Mouse (Mus musculus): ENCODE measurements around the gene Dgki.

Dgki gene

DNA sequence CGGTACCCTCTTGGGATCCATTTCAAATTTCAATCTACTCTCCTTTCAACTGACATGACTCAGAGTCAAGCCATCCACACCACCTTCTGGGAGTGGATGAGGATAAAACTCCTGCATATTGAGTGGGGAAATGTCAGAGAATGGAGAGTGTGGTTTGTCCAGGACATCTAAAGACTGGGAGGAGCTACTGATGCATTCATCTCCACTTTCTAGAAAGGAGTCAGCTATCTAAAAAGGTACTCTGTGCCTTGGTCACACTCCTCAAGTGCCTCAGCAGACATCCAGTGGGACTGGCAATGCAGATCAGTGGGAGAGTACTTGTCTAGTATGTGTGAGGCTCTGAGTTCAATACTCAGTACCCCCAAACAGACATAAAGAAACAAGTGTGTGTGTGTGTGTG, 145.9 kb downstream of the Dgki start:
- TF ChIP-seq GATA4 (IDR thresholded peaks at IDR 0.05; ENCODE audit: insufficient replicate concordance, low read length) = no peak

DNA sequence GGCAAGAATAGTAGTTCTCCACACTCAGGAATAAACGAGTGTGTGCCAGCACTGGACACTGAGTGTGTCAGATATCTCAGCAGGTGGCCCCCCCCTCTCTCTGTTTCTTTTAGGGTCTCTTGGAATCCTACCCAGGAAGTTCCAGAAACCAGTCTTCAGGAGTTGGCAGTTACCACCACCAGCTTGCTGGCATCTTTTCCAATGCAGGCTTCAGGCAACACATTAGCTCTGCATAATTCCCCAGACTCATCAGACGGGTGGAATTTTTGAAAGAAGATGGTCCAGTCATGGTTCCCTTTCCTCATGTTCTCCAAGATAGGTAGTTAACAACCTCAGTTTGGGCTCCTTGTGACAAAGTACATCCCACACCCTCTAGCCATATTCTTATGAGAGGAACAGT, 149.5 kb downstream of the Dgki start:
- TF ChIP-seq GATA4 (IDR thresholded peaks at IDR 0.05; ENCODE audit: insufficient replicate concordance, low read length) = no peak

DNA sequence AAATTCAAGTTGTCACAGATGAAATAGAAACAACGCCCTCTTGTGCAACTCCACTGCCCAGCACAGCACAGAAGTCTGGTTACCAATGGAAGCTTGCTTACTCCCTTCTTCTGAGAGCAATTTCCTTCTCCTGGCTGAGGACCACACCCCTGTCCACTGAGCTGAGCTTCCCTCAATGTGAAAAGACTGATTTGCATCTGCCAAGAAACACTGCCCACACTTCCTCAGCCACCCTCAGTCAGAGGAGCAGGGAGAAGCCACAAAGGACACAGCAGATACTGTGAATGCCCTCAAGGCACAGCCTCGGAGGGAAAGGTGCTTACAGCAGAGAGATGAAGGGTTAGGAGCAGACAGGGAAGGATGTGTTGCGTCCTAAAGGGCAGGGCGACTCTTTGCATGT, 149.9 kb downstream of the Dgki start:
- no peak for TF ChIP-seq GATA4 (IDR thresholded peaks at IDR 0.05; ENCODE audit: insufficient replicate concordance, low read length)

DNA sequence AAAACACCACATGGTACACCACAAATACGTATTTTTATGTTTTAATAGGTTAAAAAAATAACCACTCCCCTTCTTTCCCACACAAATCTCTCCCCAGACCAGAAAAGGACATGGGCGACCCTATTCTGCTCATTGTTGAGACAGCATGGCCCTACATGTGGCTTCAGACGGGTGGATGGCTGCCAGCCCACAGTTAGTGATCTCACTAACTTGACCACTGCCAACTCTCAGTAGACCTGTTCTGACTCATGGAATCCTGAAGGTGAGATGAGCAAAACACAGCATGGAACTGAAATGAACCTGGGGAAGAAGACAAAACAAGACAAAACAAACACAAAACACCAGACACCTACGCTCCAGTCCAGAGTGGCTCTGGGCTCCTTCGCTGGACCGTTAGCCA, 150.8 kb downstream of the Dgki start:
- TF ChIP-seq GATA4 (IDR thresholded peaks at IDR 0.05; ENCODE audit: insufficient replicate concordance, low read length) = no peak

DNA sequence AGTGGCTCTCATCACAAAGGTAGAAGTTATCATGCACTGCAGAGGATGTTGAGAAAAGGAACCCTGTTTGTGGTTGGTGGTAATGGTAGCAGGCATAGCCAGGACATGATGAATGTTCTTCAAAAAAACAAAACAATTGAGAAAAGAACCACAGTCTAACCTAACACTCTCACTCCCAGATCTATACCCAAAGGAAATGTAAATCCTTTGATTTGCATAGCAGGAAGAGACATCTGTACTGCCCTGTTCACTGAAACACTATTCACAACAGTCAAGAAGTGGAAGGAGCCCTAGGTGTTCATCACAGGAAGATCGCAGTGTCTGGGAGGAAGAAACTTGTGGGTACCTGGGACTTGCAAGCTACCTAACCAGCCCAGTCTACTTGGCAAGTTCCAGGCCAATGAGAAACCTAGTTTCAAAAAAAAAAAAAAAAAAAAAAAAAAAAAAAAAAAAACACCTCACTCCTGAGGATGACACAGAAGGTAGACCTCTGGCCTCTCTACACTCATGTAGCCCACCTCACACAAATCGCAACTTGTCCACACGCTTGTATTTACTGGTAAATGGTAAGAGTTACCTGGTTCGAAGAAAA, 152.5 kb downstream of the Dgki start:
- TF ChIP-seq GATA4 (IDR thresholded peaks at IDR 0.05; ENCODE audit: insufficient replicate concordance, low read length) = no peak

DNA sequence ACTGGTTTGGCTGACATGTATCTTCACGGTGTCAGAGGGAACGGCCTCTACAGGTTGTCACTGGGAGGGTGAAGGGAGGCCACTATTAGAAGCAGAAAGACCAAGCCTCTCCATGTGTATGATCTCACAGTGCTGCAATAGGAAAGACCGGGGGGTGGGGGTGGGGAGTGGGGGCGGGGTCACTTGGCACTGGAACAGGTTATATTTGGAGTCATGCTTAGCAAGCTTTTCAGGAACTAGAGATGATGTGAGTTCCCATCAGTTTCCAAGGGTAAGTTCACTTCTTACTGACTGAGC, 156.2 kb downstream of the Dgki start:
- no peak for TF ChIP-seq GATA4 (IDR thresholded peaks at IDR 0.05; ENCODE audit: insufficient replicate concordance, low read length)

DNA sequence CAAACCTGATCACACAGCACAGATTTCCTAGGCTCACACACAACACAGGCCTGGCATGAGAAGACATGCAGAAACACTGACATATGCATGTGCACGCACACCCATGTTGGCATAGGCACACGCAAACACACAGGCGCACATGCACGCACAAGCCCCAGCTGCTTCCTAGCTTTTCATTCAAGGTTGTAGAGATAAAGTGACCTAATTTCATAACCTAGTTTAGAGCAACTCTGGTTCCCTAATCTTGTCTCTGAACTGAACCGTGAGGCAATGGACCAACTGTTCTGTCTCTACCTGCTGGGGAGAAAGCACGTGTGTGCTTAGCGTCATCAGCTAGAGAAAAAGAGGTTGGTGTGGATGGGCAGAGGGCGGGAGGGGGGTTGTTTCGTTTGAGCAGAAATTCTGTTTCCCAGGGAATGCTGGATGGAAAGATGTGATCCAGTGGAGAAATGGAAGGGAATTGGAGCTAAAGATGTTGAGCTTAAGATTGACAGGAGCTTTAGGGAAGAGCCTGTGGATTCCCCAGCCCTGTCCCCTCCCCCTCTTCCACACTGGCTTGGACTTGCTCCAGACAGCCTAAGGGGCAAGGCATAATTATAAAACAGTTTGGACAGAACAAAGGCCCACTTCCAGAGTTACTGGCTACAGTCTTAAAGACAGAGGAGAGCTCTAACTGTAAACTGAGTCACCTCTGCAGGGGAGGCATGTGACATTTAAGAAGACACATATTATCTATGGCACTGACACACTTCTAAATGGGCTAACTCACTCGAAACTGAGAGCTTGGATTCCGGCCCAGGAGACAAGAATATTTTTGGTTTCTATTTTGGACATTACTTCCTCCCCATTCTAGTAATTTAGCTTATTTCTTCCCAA, 156.8 kb downstream of the Dgki start:
- TF ChIP-seq GATA4 (IDR thresholded peaks at IDR 0.05; ENCODE audit: insufficient replicate concordance, low read length) = no peak

DNA sequence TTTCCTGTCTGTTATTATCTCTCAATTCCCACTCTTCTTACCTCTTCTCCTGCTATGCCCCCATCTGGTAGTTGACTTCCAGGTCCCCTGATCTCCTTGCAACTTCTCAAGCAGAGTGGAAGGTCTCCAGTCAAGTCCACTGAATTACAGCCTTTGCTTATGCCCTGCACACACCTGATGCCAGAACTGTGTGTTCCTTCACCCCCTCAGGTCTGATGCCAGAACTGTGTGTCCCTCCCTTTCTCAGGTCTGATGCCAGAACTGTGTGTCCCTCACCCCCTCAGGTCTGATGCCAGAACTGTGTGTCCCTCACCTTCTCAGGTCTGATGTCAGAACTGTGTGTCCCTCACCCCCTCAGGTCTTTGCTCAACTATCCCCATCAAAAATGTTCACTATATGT, 161.2 kb downstream of the Dgki start:
- no peak for TF ChIP-seq GATA4 (IDR thresholded peaks at IDR 0.05; ENCODE audit: insufficient replicate concordance, low read length)

DNA sequence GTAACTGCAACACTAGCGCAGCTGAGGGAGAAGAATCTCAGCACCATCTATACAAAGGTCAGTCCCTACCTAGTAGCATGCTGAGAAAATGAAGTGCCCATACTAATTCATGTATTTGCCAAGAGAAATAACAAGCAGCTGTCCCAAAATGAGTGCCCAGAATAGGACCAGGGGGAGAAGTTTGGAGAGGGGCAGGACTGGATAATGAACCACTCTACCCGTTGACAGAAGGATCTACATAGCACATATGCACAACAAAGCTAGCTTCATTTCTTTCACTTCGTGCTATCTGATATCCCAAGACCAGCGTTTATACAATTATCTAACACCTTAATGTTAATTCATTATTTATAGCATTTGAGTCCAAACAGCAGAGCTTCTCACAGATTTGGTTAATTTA, 168.7 kb downstream of the Dgki start:
- TF ChIP-seq GATA4 (IDR thresholded peaks at IDR 0.05; ENCODE audit: insufficient replicate concordance, low read length) = no peak

DNA sequence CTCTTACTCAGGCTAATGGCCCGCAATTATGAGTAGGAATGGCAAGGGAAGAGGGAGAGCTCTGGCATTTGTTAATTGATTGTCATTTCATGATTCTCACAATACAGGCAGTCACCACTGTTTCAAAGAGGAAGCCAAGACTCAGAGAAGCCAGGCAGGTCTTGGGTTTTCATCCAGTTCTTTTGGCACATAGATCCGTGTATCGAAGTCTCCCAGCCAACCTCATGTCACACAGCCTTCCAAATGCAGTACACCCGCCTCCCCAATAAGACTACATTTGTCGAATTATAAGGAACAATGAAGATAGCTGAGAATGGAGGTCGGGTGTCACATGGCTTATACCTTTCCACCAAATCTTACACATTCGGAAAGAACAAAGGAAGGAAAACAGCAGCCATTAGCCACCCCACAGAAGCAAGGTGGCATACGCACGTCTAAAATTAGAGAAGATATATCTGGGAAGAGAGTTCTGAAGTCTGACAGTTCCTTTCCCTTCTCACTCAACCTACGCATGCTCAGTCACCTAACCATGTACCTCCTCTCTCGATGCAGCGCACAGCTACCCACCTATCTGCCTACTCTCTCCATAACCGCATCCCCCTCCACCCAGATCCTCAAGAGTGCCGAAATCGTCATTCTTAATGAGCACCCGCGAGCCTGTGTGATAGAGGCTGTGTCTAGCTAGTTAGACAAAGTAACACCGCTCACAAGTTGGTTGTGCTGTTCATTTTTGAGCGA, 179.4 kb downstream of the Dgki start:
- TF ChIP-seq GATA4 (IDR thresholded peaks at IDR 0.05; ENCODE audit: insufficient replicate concordance, low read length) = no peak

DNA sequence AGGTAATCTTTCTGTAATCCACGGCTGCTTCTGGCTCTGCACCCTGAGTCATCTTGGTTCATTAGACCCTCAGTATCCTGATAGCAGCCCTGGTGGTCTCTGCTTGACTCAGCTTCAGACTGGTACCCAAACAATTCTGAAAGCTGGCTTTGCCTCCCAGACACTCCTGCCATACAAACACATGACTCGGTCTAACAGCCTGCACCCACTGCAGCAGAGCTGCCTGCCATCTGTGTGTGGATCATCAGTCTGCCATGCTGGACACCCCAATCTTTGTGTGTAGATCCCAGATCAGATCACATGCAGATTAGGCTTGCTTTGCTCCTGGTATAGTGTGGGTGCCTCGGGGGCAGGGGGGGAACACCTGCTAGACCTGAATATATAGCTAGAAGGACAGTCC, 180.8 kb downstream of the Dgki start:
- TF ChIP-seq GATA4 (IDR thresholded peaks at IDR 0.05; ENCODE audit: insufficient replicate concordance, low read length) = no peak

DNA sequence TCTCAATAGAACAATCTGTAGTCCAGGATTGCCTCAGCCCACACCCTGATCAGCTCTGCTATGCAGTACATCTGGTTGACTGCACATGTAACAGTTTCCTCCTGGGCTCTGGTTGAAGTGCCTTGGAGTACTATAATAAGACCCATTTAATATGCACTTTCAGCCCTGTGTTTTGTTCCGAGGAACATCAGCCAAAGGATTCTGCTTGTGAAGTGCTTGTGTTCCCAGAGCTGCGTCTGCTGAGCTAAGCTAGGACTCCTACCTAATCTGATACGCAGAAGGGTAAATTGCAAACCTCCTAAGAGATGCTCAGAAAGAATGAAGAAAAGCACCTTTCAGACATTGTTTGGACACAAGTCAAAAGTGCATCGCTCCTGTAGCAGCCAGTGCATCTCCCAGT, 186.9 kb downstream of the Dgki start:
- no peak for TF ChIP-seq GATA4 (IDR thresholded peaks at IDR 0.05; ENCODE audit: insufficient replicate concordance, low read length)

DNA sequence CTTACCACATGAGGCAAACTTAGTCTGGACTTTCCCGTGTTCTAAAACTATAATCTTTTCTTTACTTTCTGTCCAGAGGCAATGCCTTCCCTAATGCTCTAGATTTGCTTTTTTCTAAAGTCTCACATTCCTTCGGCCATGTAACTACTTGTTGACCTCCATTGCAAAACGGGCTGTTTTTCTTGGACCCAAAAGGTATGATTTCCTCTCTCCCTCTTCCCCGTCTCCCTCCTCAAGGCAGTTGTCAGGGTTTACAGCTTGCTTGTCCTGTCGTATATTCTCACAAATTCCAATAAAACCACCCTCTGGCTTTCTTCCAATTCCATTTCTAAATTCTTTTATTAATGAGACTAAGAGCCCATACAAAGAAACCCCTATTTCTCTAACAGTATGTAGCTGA, 199.6 kb downstream of the Dgki start:
- no peak for TF ChIP-seq GATA4 (IDR thresholded peaks at IDR 0.05; ENCODE audit: insufficient replicate concordance, low read length)

DNA sequence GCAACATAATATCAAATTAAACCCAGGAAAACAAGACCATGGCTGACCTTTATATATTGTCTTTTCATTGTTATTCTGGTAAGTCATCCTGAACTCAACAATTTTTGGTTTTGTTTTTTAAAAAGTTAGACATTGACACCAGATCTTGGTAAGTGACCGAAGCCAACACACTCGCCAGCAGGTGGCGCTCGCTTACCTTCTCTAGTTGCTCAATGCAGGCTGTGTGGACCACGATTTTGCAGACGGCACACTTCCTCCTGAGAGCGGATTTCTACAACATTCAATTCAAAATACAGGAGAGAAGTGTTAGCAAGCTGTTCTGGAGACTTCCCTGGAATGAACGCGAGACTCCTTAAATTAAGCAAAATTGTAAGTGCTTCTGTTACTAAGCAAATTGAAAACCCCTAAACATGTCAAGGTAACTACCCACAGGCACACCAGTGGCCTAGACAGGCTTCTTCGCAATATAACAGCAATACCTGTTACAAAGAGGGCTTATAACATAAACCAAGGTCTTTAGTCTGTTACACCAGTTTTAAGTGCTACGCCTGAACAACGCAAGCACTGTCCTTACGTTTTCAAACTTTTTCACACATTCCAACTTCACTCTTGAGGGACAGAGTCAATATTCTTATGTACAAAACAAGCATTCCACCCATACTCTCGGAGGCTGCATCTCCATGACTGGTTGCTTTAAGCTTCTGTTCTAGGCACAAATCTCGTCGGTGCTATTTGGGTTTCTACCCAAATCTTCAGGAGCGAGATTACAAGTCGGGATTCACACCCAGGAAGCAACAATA, 202.4 kb downstream of the Dgki start:
- TF ChIP-seq GATA4 (IDR thresholded peaks at IDR 0.05; ENCODE audit: insufficient replicate concordance, low read length) = no peak

DNA sequence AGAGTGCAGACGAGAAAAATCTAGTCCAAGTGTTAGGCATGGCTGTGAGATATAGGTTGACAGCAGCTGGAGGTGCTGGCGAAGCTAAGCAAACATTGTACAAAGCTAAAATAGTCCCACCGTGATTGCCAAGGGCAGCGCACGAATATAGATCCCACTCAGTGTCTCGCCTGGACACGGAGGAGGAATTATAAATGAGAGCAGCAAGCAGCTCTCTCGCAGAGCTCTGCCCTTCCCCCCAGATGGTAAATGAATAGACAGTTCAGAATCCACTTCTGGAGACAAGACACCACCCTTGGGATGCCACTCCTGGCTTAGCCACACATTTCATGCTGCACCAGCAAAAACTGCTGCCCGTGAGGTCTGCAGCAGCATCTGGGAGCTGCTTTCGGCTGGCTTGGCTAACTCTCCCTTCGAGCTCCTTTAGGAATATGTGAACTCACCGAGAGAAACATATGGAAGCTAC, 203.1 kb downstream of the Dgki start:
- no peak for TF ChIP-seq GATA4 (IDR thresholded peaks at IDR 0.05; ENCODE audit: insufficient replicate concordance, low read length)
